Mouse (Mus musculus): ENCODE data around the gene Cep112. TPM values are rescaled to one million over a fixed set of nuclear protein-coding genes. Genes with fewer than 3 reads are reported as not detected.
A peak's percentile ranks its signal among the peaks of the same experiment; 100 is the strongest.

The Cep112 gene
- total RNA-seq, 2 experiments from 2014 or later: 14.4 to 14.9 TPM

- no peak for DNase-seq
Measured at GRCm38 (mm10) chr11:108877520-108877919, 452.5 kb downstream of the Cep112 start.

GRCm38 (mm10) chr11:108880546-108880945 is 455.6 kb downstream of the Cep112 start:
- no peak for DNase-seq

- DNase-seq: no peak
Measured at GRCm38 (mm10) chr11:108881662-108882061, 456.7 kb downstream of the Cep112 start.

- no peak for DNase-seq
Measured at GRCm38 (mm10) chr11:108885276-108885896, 460.4 kb downstream of the Cep112 start.

GRCm38 (mm10) chr11:108886060-108886459 is 461.1 kb downstream of the Cep112 start:
- no peak for DNase-seq

- DNase-seq: peak; percentile 25
Measured at GRCm38 (mm10) chr11:108889121-108889520, 464.1 kb downstream of the Cep112 start.

GRCm38 (mm10) chr11:108890544-108890943 is 465.6 kb downstream of the Cep112 start:
- DNase-seq: no peak

- peak; percentile 65 for DNase-seq
Measured at GRCm38 (mm10) chr11:108891111-108891870, 466.3 kb downstream of the Cep112 start.

GRCm38 (mm10) chr11:108891871-108892380 is 466.9 kb downstream of the Cep112 start:
- peak; percentile 36 for DNase-seq

GRCm38 (mm10) chr11:108892406-108892805 is 467.4 kb downstream of the Cep112 start:
- no peak for DNase-seq

GRCm38 (mm10) chr11:108893232-108893790 is 468.3 kb downstream of the Cep112 start:
- DNase-seq: no peak

- DNase-seq: no peak
Measured at GRCm38 (mm10) chr11:108893855-108894510, 469.0 kb downstream of the Cep112 start.

- DNase-seq: no peak
Measured at GRCm38 (mm10) chr11:108897034-108897433, 472.0 kb downstream of the Cep112 start.

GRCm38 (mm10) chr11:108898063-108898462 is 473.1 kb downstream of the Cep112 start:
- no peak for DNase-seq

GRCm38 (mm10) chr11:108898483-108898882 is 473.5 kb downstream of the Cep112 start:
- DNase-seq: no peak

GRCm38 (mm10) chr11:108900718-108901488 is 475.9 kb downstream of the Cep112 start:
- DNase-seq: peak; percentile 85

GRCm38 (mm10) chr11:108901670-108902069 is 476.7 kb downstream of the Cep112 start:
- no peak for DNase-seq

- DNase-seq: no peak
Measured at GRCm38 (mm10) chr11:108902303-108902702, 477.3 kb downstream of the Cep112 start.

- no peak for DNase-seq
Measured at GRCm38 (mm10) chr11:108906590-108907254, 481.7 kb downstream of the Cep112 start.

- no peak for DNase-seq
Measured at GRCm38 (mm10) chr11:108909396-108910195, 484.6 kb downstream of the Cep112 start.

All from adrenal gland, postnatal 10 days (tissue).